Mouse (Mus musculus) embryonic fibroblast, embryonic 13.5 days (primary cell): ENCODE data around the gene Pelp1. TPM values are rescaled to one million over a fixed set of nuclear protein-coding genes. Genes with fewer than 3 reads are reported as not detected.
A peak's percentile ranks its signal among the peaks of the same experiment; 100 is the strongest.

Source experiments
- H3K27ac ChIP-seq: 2 replicates; pipeline ENCODE4 v1.5.1; 2012; ENCODE audit warnings: low read length, control low read depth, inconsistent platforms; ENCODE audit not compliant: insufficient read depth
- H3K4me1 ChIP-seq: 2 replicates; pipeline ENCODE4 v1.6.1; 2011; ENCODE audit warnings: low read length; ENCODE audit not compliant: control insufficient read depth, insufficient read depth
- H3K4me3 ChIP-seq: 2 replicates; pipeline ENCODE4 v1.5.1; 2011; ENCODE audit warnings: mild to moderate bottlenecking, control low read depth, low read length; ENCODE audit not compliant: insufficient read depth
- CTCF ChIP-seq: IDR thresholded peaks from 2 replicates; pipeline ENCODE4 v1.5.1; 2011; ENCODE audit warnings: mild to moderate bottlenecking, control low read depth, low read length, moderate library complexity, borderline replicate concordance; ENCODE audit not compliant: insufficient read depth
- POLR2A ChIP-seq: IDR thresholded peaks from 2 replicates; pipeline ENCODE4 v1.6.1; 2011; ENCODE audit warnings: low read depth, mild to moderate bottlenecking, control low read depth, low read length, moderate library complexity
- polyA plus RNA-seq: library from polyadenylated mRNA; stranded (reverse); fragments of >200 nt; gene quantifications from 2 replicates; pipeline ENCODE4 v1.2.4, GENCODE M21; 2011; ENCODE audit warnings: low read depth; ENCODE audit not compliant: missing spikeins, insufficient read length

Gene Pelp1
- polyA plus RNA-seq, 1 experiment = 24.3 TPM

GRCm38 (mm10) chr11:70441882-70442281 is 32.1 kb upstream of the Pelp1 start:
- no peak for TF ChIP-seq POLR2A
- TF ChIP-seq CTCF = no peak
- no peak overlapping the region for H3K27ac ChIP-seq
- H3K4me3 ChIP-seq = no peak overlapping the region
- H3K4me1 ChIP-seq = no peaks in the 10 kb centered on the region

- TF ChIP-seq CTCF (no peak), POLR2A (no peak)
- H3K4me3 ChIP-seq = no peak overlapping the region
- no peaks in the 10 kb centered on the region for H3K4me1 ChIP-seq
- H3K27ac ChIP-seq = no peak overlapping the region
These were observed 30.8 kb upstream of the Pelp1 start for GRCm38 (mm10) chr11:70440637-70441036.

GRCm38 (mm10) chr11:70438728-70439374 is 29.0 kb upstream of the Pelp1 start:
- no peak for TF ChIP-seq POLR2A
- H3K4me1 ChIP-seq = no peaks in the 10 kb centered on the region
- no peak overlapping the region for H3K4me3 ChIP-seq
- no peak overlapping the region for H3K27ac ChIP-seq

DNA sequence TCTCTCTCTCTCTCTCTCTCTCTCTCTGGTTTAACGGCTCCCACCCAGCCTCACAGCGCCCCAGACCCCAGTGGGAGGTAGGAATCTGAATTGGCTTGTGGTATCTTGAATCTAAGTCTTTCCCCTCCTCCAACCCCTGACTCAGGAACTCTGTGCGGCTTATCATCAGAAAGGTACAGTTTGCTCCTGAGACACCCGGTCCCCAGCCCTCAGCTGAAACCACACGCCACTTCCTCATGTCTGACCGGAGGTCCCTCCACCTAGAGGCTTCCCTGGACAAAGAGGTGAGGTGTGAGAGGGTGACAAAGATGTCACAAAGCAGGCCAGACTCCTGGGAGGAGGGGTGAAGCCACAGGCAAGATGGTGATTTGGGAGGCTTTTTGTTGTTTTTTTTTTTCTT is 27.6 kb upstream of the Pelp1 start:
- Histone ChIP-seq H3K4me3 (no peak overlapping the region), H3K27ac (no peak overlapping the region), H3K4me1 (no peaks in the 10 kb centered on the region)
- no peak for TF ChIP-seq POLR2A
- no peak for TF ChIP-seq CTCF

DNA sequence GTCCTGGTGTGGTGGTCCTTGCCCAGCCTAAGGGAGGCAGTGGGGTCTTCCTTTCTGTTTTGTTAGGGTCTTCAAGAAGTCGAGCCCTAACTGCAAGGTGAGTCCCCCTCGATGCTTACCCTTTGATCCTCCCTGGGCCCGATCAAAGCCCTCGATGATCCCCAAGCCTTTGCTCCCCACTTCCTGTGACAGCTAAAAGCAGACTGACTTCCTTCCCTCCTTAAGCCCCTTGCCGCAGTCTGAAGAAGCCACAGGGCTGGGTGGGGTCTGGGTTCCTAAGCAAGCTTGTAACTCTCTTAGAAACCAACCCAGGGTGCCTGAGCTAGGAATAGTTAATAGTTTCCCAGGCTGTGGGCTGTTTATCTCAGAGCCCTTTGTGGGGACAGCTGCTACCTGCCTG is 25.6 kb upstream of the Pelp1 start:
- peaks cover 5% of the 10 kb centered on the region for H3K4me1 ChIP-seq
- H3K27ac ChIP-seq = no peak overlapping the region
- H3K4me3 ChIP-seq = no peak overlapping the region
- no peak for TF ChIP-seq POLR2A
- no peak for TF ChIP-seq CTCF

DNA sequence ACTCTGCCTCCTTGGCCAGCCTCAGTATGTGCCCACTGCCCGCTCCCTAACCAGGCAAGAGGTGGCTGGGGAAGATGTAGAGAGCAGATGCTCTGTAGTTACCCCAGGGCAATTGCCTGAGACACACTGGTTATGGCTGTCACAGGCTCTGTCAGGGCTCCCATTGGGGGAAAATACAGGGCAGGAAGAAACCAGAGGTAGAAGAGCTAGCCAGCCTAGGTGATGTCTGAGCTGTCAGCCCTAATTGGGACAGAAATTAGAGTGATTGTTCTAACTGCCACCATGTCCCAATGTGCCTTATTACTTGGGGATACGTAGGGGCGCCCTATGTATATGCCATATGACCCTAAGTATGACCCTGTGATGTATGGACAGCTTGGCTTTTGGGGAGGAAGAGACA is 24.1 kb upstream of the Pelp1 start:
- Histone ChIP-seq H3K4me1 (peaks cover 5% of the 10 kb centered on the region), H3K27ac (no peak overlapping the region), H3K4me3 (no peak overlapping the region)
- TF ChIP-seq CTCF (no peak), POLR2A (no peak)

DNA sequence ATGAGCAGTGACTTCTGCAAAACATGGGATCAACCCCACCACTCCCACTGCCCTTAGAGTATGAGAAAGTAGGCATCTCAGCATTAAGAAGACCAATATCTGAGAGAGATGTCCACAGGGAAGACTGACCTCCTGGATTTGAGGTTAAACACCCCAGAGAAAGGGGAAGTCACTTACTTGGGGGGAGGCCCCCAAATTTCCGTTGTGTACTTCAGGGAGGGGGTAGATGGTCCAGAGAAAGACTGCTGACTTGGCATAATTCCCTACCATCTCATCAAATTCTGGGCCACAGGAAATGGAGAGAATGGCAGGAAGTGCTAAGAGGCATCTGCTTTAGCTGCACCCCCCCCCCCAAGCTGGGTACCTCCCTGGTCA is 23.7 kb upstream of the Pelp1 start:
- Histone ChIP-seq H3K4me1 (peaks cover 5% of the 10 kb centered on the region), H3K4me3 (no peak overlapping the region; the same call in 1 of the 2 replicates), H3K27ac (no peak overlapping the region)
- TF ChIP-seq POLR2A (no peak), CTCF (no peak)

DNA sequence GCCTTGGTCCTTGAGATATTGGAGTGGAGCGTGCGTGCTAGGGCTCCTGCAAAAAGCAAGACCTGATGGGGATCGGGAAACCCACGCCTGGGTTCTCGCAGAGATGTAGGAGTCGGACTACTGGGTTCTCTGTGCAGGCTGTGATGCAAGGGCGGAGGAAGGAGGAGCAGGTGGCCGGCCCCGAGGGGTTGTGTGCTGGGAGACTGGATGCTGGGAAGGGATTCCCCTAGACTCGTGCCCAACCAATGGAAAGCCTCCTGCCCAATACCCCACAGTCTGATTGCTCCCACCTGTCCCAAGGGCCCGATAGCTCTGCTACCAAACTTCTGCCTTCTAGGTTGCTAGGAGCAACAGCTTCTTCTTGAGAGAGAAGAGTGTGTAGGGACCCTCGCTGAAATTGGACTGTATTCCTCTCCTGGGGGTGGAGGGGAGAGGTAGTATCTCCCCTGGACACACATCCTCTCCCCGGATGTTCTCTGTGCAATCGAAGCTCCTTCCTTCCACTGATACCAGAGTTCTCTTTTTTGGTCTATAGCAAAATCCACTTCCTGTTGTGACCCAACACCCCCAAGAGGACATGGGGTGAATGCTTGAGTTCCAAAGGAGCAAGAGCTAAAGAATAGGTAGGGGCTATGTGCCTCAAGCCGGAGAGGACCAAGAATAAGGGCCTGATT is 23.2 kb upstream of the Pelp1 start:
- Histone ChIP-seq H3K4me1 (peaks cover 5% of the 10 kb centered on the region), H3K27ac (no peak overlapping the region), H3K4me3 (peak overlapping the region; percentile 83)
- TF ChIP-seq POLR2A (no peak), CTCF (no peak)

DNA sequence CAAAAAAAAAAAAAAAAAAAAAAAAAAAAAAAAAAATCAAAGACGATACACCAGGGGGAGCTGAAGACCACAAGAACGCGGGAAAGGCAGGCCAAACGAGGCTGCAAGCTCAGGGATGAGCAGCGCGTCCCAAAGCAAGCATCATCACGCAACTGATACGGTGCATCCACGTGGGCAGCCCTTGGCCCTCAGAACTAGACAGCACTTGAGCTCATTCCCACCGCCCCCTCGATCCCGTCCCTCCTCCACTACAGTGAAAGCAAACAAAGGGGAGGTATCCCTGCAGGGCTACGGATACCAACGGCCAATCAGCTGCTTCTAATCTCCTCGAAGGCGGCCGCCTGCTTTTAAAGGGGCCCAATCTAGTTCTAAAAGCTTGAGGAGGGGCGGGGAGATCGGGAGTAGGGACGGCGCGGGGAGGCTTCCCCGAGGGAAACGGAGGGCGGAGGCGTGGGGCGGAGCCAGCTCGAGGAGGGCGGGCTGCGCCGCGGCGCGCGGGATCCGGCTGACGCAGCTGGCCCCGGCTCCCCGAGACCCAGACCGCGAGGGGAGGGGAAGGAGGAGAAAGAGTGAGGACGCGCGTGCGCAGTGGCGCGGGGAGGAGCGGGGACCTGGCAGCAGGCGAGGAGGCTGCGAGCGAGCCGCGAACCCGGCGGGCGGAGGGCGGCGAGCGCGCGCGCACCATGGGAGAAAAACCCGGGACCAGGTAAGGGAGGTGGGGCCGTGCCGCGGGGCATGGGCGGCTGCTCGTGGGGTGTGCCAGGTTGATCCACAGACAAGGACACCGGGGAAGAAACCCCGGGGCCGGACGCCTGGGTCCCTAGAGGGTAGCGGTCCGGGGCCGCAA is 22.4 kb upstream of the Pelp1 start, which contains the start of gene Arrb2:
Gene Arrb2, plus strand, starts transcription at position 588 of the 847 bp plus-strand sequence.
- TF ChIP-seq CTCF = peak; percentile 80; the same call in 1 of the 2 replicates
- TF ChIP-seq POLR2A = peak; percentile 73

More for the DNA sequence above, 22.4 kb upstream of the Pelp1 start, which contains the start of gene Arrb2:
- Histone ChIP-seq H3K27ac (no peak within 1 kb of the TSS), H3K4me1 (peaks cover 5% of the 10 kb centered on the region), H3K4me3 (peak within 1 kb of the TSS; percentile 83)
